Mouse (Mus musculus) testis, adult 2 months (tissue): ENCODE measurements around the gene Gpr89. TPM values are rescaled to one million over a fixed set of nuclear protein-coding genes. Genes with fewer than 3 reads are reported as not detected.

ENCODE experiments used
- H3K27ac ChIP-seq: fragments of 200-500 bp; 2 replicates; pipeline ENCODE4 v1.5.1; 2012; ENCODE audit warnings: low read depth, low read length; ENCODE audit not compliant: control insufficient read depth, insufficient read depth
- H3K27me3 ChIP-seq: fragments of 200-500 bp; 2 replicates; pipeline ENCODE4 v1.6.1; 2012; ENCODE audit warnings: mild to moderate bottlenecking, low read length, moderate library complexity; ENCODE audit not compliant: control insufficient read depth, insufficient read depth
- H3K36me3 ChIP-seq: fragments of 200-500 bp; 2 replicates; pipeline ENCODE4 v1.6.1; 2012; ENCODE audit warnings: mild to moderate bottlenecking, low read length; ENCODE audit not compliant: control insufficient read depth, insufficient read depth
- H3K4me1 ChIP-seq: fragments of 200-500 bp; 2 replicates; pipeline ENCODE4 v1.6.1; 2012; ENCODE audit warnings: low read length; ENCODE audit not compliant: control insufficient read depth, insufficient read depth
- H3K4me3 ChIP-seq: fragments of 200-500 bp; 2 replicates; pipeline ENCODE4 v1.5.1; 2012; ENCODE audit warnings: low read depth, mild to moderate bottlenecking, low read length, moderate library complexity, mixed read lengths; ENCODE audit not compliant: control insufficient read depth
- CTCF ChIP-seq: fragments of 200-500 bp; IDR thresholded peaks from 2 replicates; pipeline ENCODE4 v1.5.1; 2012; ENCODE audit warnings: low read depth, mild to moderate bottlenecking, inconsistent platforms, low read length, moderate library complexity; ENCODE audit not compliant: control insufficient read depth, insufficient read depth, insufficient replicate concordance
- POLR2A ChIP-seq: fragments of 200-500 bp; IDR thresholded peaks from 2 replicates; pipeline ENCODE4 v1.6.1; 2012; ENCODE audit warnings: low read depth, mild to moderate bottlenecking, inconsistent platforms, low read length, moderate library complexity; ENCODE audit not compliant: control insufficient read depth
- polyA plus RNA-seq: library from polyadenylated mRNA; depleted of rRNA; stranded (reverse); fragments of >200 nt; gene quantifications from 2 replicates; pipeline ENCODE4 v1.2.3, GENCODE M21; 2012

Gene Gpr89
- polyA plus RNA-seq, 1 experiment = 24.3 TPM

- H3K27ac ChIP-seq = no peak overlapping the region
- H3K4me3 ChIP-seq = no peak overlapping the region
- no peaks in the 10 kb centered on the region for H3K36me3 ChIP-seq
- H3K4me1 ChIP-seq = peaks cover 6% of the 10 kb centered on the region
- no peaks in the 10 kb centered on the region for H3K27me3 ChIP-seq
- no peak for TF ChIP-seq POLR2A
- no peak for TF ChIP-seq CTCF
Observed at GRCm38 (mm10) chr3:96924631-96925030, 19.5 kb upstream of the Gpr89 start.

GRCm38 (mm10) chr3:96920991-96921390 lies 15.8 kb upstream of the Gpr89 start:
- no peaks in the 10 kb centered on the region for H3K27me3 ChIP-seq
- no peak overlapping the region for H3K27ac ChIP-seq
- no peak overlapping the region for H3K4me3 ChIP-seq
- TF ChIP-seq POLR2A = no peak
- no peak for TF ChIP-seq CTCF
- H3K36me3 ChIP-seq = no peaks in the 10 kb centered on the region
- H3K4me1 ChIP-seq = peaks cover 17% of the 10 kb centered on the region

- Histone ChIP-seq H3K4me1 (0 out of 2 replicates have a peak, but pooled peaks cover 2% of the 10 kb centered on the region), H3K27ac (no peak overlapping the region), H3K4me3 (peak overlapping the region; percentile 100; the same call in 1 of the 2 replicates), H3K36me3 (no peaks in the 10 kb centered on the region), H3K27me3 (no peaks in the 10 kb centered on the region)
- TF ChIP-seq POLR2A = no peak
- no peak for TF ChIP-seq CTCF
Observed at GRCm38 (mm10) chr3:96905592-96905991, 446 bp upstream of the Gpr89 start.

- H3K4me1 ChIP-seq = 0 out of 2 replicates have a peak, but pooled peaks cover 2% of the 10 kb centered on the region
- H3K36me3 ChIP-seq = no peaks in the 10 kb centered on the region
- H3K27ac ChIP-seq = peak within 1 kb of the TSS; percentile 75
- no peak for TF ChIP-seq CTCF
- no peaks in the 10 kb centered on the region for H3K27me3 ChIP-seq
- peak within 1 kb of the TSS; percentile 100 for H3K4me3 ChIP-seq
Observed at GRCm38 (mm10) chr3:96904393-96904792, 753 bp downstream of the Gpr89 start, which contains the start of gene Gja5. Gene Gja5, plus strand, starts transcription at chr3:96904693.

- H3K27ac ChIP-seq = no peak overlapping the region
- no peak for TF ChIP-seq POLR2A
- TF ChIP-seq CTCF = no peak
- H3K4me1 ChIP-seq = 0 out of 2 replicates have a peak, but pooled peaks cover 2% of the 10 kb centered on the region
- no peaks in the 10 kb centered on the region for H3K27me3 ChIP-seq
- H3K36me3 ChIP-seq = no peaks in the 10 kb centered on the region
- H3K4me3 ChIP-seq = no peak overlapping the region
Observed at GRCm38 (mm10) chr3:96902336-96902999, 2.7 kb downstream of the Gpr89 start.

- no peaks in the 10 kb centered on the region for H3K27me3 ChIP-seq
- no peaks in the 10 kb centered on the region for H3K36me3 ChIP-seq
- no peak for TF ChIP-seq CTCF
- TF ChIP-seq POLR2A = no peak
- H3K4me1 ChIP-seq = no peaks in the 10 kb centered on the region
- no peak overlapping the region for H3K4me3 ChIP-seq
- no peak overlapping the region for H3K27ac ChIP-seq
Observed at GRCm38 (mm10) chr3:96883690-96884089, 21.5 kb downstream of the Gpr89 start.

- no peak for TF ChIP-seq CTCF
- no peaks in the 10 kb centered on the region for H3K36me3 ChIP-seq
- no peak overlapping the region for H3K27ac ChIP-seq
- H3K4me1 ChIP-seq = no peaks in the 10 kb centered on the region
- H3K4me3 ChIP-seq = no peak overlapping the region
- no peaks in the 10 kb centered on the region for H3K27me3 ChIP-seq
Observed at GRCm38 (mm10) chr3:96882061-96882849, 22.9 kb downstream of the Gpr89 start.
